Mouse (Mus musculus) spleen, adult 18-20 months (tissue): ENCODE results near the gene St6galnac4.

Source experiments
- DNase-seq, 2 experiments: peaks; one replicate each; pipeline ENCODE4 v3.0.0; 2022; ENCODE audit warnings: mixed read lengths in 2 of 2

St6galnac4 gene

GRCm38 (mm10) chr2:32572196-32572595 lies 14.7 kb upstream of the St6galnac4 start:
- DNase-seq = no peak

- no peak for DNase-seq
These were observed 12.4 kb upstream of the St6galnac4 start, which contains the start of gene Pip5kl1 for GRCm38 (mm10) chr2:32574497-32574896. TSS of gene Pip5kl1 (plus strand) at chr2:32574797.

- DNase-seq = peak; percentile 38 to 67
These were observed 11.9 kb upstream of the St6galnac4 start for GRCm38 (mm10) chr2:32574901-32575585.

- DNase-seq = no peak
These were observed 11.2 kb upstream of the St6galnac4 start, which contains the start of gene 9430097D07Rik for GRCm38 (mm10) chr2:32575586-32576160. TSS of gene 9430097D07Rik (minus strand) at chr2:32575684.

- DNase-seq = no peak
These were observed 10.4 kb upstream of the St6galnac4 start for GRCm38 (mm10) chr2:32576532-32576931.

GRCm38 (mm10) chr2:32578146-32579046 lies 8.5 kb upstream of the St6galnac4 start:
- no peak for DNase-seq

GRCm38 (mm10) chr2:32581450-32582095 lies 5.3 kb upstream of the St6galnac4 start:
- DNase-seq = no peak

- DNase-seq = peak; percentile 50 to 66
These were observed 3.8 kb upstream of the St6galnac4 start for GRCm38 (mm10) chr2:32582830-32583799.

GRCm38 (mm10) chr2:32585149-32585714 lies 1.7 kb upstream of the St6galnac4 start:
- no peak for DNase-seq

GRCm38 (mm10) chr2:32587731-32588321 lies 931 bp downstream of the St6galnac4 start:
- peak; percentile 46 to 54 for DNase-seq

GRCm38 (mm10) chr2:32589213-32589795 lies 2.4 kb downstream of the St6galnac4 start:
- DNase-seq = no peak

GRCm38 (mm10) chr2:32590224-32590623 lies 3.3 kb downstream of the St6galnac4 start:
- DNase-seq = no peak

GRCm38 (mm10) chr2:32591249-32591648 lies 4.4 kb downstream of the St6galnac4 start:
- no peak for DNase-seq

- DNase-seq = no peak
These were observed 9.8 kb downstream of the St6galnac4 start for GRCm38 (mm10) chr2:32596725-32597124.

GRCm38 (mm10) chr2:32597248-32597647 lies 10.4 kb downstream of the St6galnac4 start:
- no peak for DNase-seq

GRCm38 (mm10) chr2:32597699-32598098 lies 10.8 kb downstream of the St6galnac4 start:
- no peak for DNase-seq

GRCm38 (mm10) chr2:32598506-32598905 lies 11.6 kb downstream of the St6galnac4 start:
- DNase-seq = no peak

- no peak for DNase-seq
These were observed 12.5 kb downstream of the St6galnac4 start, which contains the start of gene St6galnac6 for GRCm38 (mm10) chr2:32599409-32599808. TSS of gene St6galnac6 (plus strand) at chr2:32599709.

- DNase-seq = peak in 1 of 2 experiments; percentile 33
These were observed 14.6 kb downstream of the St6galnac4 start for GRCm38 (mm10) chr2:32601417-32602065.

- DNase-seq = peak; percentile 64 to 88
These were observed 15.7 kb downstream of the St6galnac4 start for GRCm38 (mm10) chr2:32602600-32603054.
